Mouse (Mus musculus) brain, embryonic 14.5 days (tissue): ENCODE data around the gene Ap5s1.

Experiments used
- CTCF ChIP-seq: fragments of 200-500 bp; IDR thresholded peaks from 2 replicates; pipeline ENCODE4 v1.5.1; 2012; ENCODE audit warnings: inconsistent platforms, mild to moderate bottlenecking, moderate library complexity, borderline replicate concordance; ENCODE audit not compliant: insufficient read depth, insufficient read length; ENCODE audit errors: extremely low read depth
- POLR2A ChIP-seq: fragments of 200-500 bp; IDR thresholded peaks from 2 replicates; pipeline ENCODE4 v1.6.1; 2012; ENCODE audit warnings: mild to moderate bottlenecking, inconsistent platforms, borderline replicate concordance; ENCODE audit not compliant: poor library complexity, insufficient read depth, insufficient read length, severe bottlenecking; ENCODE audit errors: extremely low read depth

- TF ChIP-seq CTCF, result no peak
- no peak for TF ChIP-seq POLR2A
Observed at GRCm38 (mm10) chr2:131261481-131262212, 54.8 kb downstream of the Ap5s1 start.
